Mouse (Mus musculus) heart, embryonic 14.5 days (tissue): ENCODE measurements around the gene Krtap14. TPM values are rescaled to one million over a fixed set of nuclear protein-coding genes. Genes with fewer than 3 reads are reported as not detected.

Source experiments
- ATAC-seq: fragments of 200-750 bp; cut with Nextera tagmentation; 2 replicates; pipeline ENCODE4 v1.8.0; 2017; ENCODE audit warnings: low read depth, moderate TSS enrichment; ENCODE audit not compliant: insufficient number of reproducible peaks, insufficient read depth, low FRiP score
- H3K27ac ChIP-seq, 2 experiments: fragments of 200-500 bp in 1 of 2; fragments of 300-500 bp in 1 of 2; sonication (generic) in 1 of 2; replicated peaks in 1 of 2; 2 replicates each; pipeline ENCODE4 v1.5.1; 2012 to 2014; ENCODE audit warnings: low read depth in 2 of 2, low read length in 2 of 2, control low read depth in 1 of 2, mild to moderate bottlenecking in 1 of 2, mixed read lengths in 1 of 2; ENCODE audit not compliant: control insufficient read depth in 1 of 2, insufficient read depth in 1 of 2
- H3K27me3 ChIP-seq: fragments of 300-500 bp; sonication (generic); 2 replicates; pipeline ENCODE4 v1.6.1; 2014; ENCODE audit warnings: mild to moderate bottlenecking, low read length, control low read depth; ENCODE audit not compliant: control insufficient read depth, insufficient read depth
- H3K36me3 ChIP-seq: fragments of 300-500 bp; sonication (generic); 2 replicates; pipeline ENCODE4 v1.6.1; 2014; ENCODE audit warnings: mild to moderate bottlenecking, control low read depth, low read length, mixed read lengths; ENCODE audit not compliant: control insufficient read depth, insufficient read depth
- H3K4me1 ChIP-seq, 2 experiments: fragments of 200-500 bp in 1 of 2; fragments of 300-500 bp in 1 of 2; sonication (generic) in 1 of 2; 2 replicates each; pipeline ENCODE4 v1.6.1; 2012 to 2014; ENCODE audit warnings: low read length in 2 of 2, control low read depth in 1 of 2, mixed read lengths in 1 of 2; ENCODE audit not compliant: control insufficient read depth in 2 of 2, insufficient read depth in 2 of 2
- H3K4me2 ChIP-seq: fragments of 300-500 bp; sonication (generic); 2 replicates; pipeline ENCODE4 v1.6.1; 2014; ENCODE audit warnings: mild to moderate bottlenecking, low read length
- H3K4me3 ChIP-seq, 2 experiments: fragments of 200-500 bp in 1 of 2; fragments of 300-500 bp in 1 of 2; sonication (generic) in 1 of 2; 2 replicates each; pipeline ENCODE4 v1.5.1; 2012 to 2014; ENCODE audit warnings: low read length in 2 of 2, mild to moderate bottlenecking in 2 of 2, control low read depth in 1 of 2, low read depth in 1 of 2, moderate library complexity in 1 of 2; ENCODE audit not compliant: control insufficient read depth in 1 of 2, insufficient read depth in 1 of 2
- H3K9ac ChIP-seq: fragments of 300-500 bp; sonication (generic); 2 replicates; pipeline ENCODE4 v1.6.1; 2014; ENCODE audit warnings: mild to moderate bottlenecking, low read length
- H3K9me3 ChIP-seq: fragments of 300-500 bp; sonication (generic); 2 replicates; pipeline ENCODE4 v1.6.1; 2016; ENCODE audit warnings: low read length, control low read depth; ENCODE audit not compliant: control insufficient read depth
- WGBS: fragments of 180-500 bp; shearing (Covaris S2); extraction: QIAGEN DNeasy Blood & Tissue Kit; methylation state at CpG from one replicate; pipeline ENCODE4 v1.1.7; 2014; 5-methylcytosine and 5-hydroxymethylcytosine counted together
- polyA plus RNA-seq: library from polyadenylated mRNA; unstranded; fragments of >200 nt; fragmentation: Nextera tagmentation; extraction: Ambion mirVana; gene quantifications from 2 replicates; pipeline ENCODE4 v1.2.1, GENCODE M21; 2014

Gene Krtap14
- not detected in 2 replicates for polyA plus RNA-seq

DNA sequence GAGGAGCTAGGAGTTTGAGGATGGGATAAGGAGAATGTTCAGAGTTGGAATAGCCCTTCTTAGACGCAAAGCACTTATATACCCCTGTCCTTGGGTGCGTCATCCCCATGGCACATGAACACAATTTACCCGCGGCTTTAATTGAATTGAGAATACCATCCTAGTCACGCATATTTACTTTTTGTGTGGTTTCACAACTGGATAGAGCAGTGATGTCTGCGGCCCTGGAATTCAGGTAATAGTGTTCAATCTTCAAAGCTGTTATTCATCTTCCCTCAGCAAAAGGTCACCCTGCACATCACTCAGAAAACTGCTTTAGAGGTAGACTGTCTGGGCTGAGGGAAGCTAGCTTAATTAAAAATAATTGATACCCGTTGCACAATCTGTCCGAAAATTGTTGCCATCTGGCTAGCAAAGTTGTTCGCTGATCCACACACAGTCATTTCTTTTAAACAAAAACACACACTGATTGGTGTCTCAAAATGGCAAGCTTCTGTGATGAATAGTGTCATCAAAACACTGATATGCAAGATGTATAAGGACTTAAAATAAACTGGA is at the start of gene Krtap14:
TSS of gene Krtap14 (minus strand) at position 51 of the 558 bp plus-strand sequence.
- Histone ChIP-seq H3K27ac (no peak within 1 kb of the TSS), H3K9me3 (no peaks in the 10 kb centered on the region), H3K36me3 (no peaks in the 10 kb centered on the region), H3K4me1 (no peaks in the 10 kb centered on the region), H3K4me2 (no peak within 1 kb of the TSS), H3K9ac (no peak within 1 kb of the TSS), H3K27me3 (no peaks in the 10 kb centered on the region), H3K4me3 (no peak within 1 kb of the TSS)
- ATAC-seq: no peak
- WGBS: 79% methylated on average over 9 of the region's 9 CpGs

- no peaks in the 10 kb centered on the region for H3K36me3 ChIP-seq
- ATAC-seq: no peak
- no peaks in the 10 kb centered on the region for H3K27me3 ChIP-seq
- H3K4me1 ChIP-seq: no peaks in the 10 kb centered on the region
- WGBS: 92% methylated on average over 3 of the region's 3 CpGs
- H3K9ac ChIP-seq: no peak within 1 kb of the TSS
- no peaks in the 10 kb centered on the region for H3K9me3 ChIP-seq
- H3K4me3 ChIP-seq: no peak within 1 kb of the TSS
- H3K27ac ChIP-seq: no peak within 1 kb of the TSS
- no peak within 1 kb of the TSS for H3K4me2 ChIP-seq
Measured at GRCm38 (mm10) chr16:88874169-88874568, 48.2 kb upstream of the Krtap14 start, which contains the start of gene Krtap19-2. Gene Krtap19-2, minus strand, starts transcription at chr16:88874269.

DNA sequence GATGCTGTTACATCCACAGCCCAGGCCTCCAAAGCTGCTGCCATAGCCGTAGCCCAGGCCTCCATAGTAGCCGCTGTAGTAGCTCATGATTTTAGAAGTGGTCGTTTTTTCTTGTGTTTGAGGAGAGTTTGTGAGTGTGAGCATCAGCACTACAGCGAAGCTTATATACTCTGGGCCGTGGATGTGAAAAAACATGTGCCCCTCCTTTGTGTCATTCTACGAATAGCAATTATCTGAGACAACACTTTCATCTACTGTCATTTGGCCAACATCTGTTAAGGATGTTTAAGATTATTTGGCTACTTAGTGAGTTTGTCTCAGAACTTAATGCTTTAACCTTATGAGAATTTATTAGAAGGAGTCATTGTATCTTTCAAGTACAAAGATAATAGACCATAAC is 43.4 kb upstream of the Krtap14 start, which contains the start of gene Krtap19-1:
TSS of gene Krtap19-1 (minus strand) at position 101 of the 400 bp plus-strand sequence.
- WGBS: 82% methylated on average over 6 of the region's 6 CpGs
- no peak for ATAC-seq

GRCm38 (mm10) chr16:88864887-88865407 is 39.0 kb upstream of the Krtap14 start:
- H3K27ac ChIP-seq: no peak overlapping the region
- H3K4me3 ChIP-seq: no peak overlapping the region
- H3K9me3 ChIP-seq: no peaks in the 10 kb centered on the region
- no peaks in the 10 kb centered on the region for H3K4me1 ChIP-seq
- no peak overlapping the region for H3K9ac ChIP-seq
- no peaks in the 10 kb centered on the region for H3K27me3 ChIP-seq
- no peaks in the 10 kb centered on the region for H3K36me3 ChIP-seq
- H3K4me2 ChIP-seq: no peak overlapping the region
- no peak for ATAC-seq
- WGBS: 77% methylated on average over 4 of the region's 4 CpGs

More for the DNA sequence above, 43.4 kb upstream of the Krtap14 start, which contains the start of gene Krtap19-1:
- H3K4me3 ChIP-seq: no peak within 1 kb of the TSS
- H3K9me3 ChIP-seq: no peaks in the 10 kb centered on the region
- H3K27me3 ChIP-seq: no peaks in the 10 kb centered on the region
- H3K4me1 ChIP-seq: no peaks in the 10 kb centered on the region
- H3K36me3 ChIP-seq: no peaks in the 10 kb centered on the region
- no peak within 1 kb of the TSS for H3K27ac ChIP-seq
- H3K9ac ChIP-seq: no peak within 1 kb of the TSS
- no peak within 1 kb of the TSS for H3K4me2 ChIP-seq

GRCm38 (mm10) chr16:88851450-88851849 is 25.5 kb upstream of the Krtap14 start:
- H3K27me3 ChIP-seq: no peaks in the 10 kb centered on the region
- H3K36me3 ChIP-seq: no peaks in the 10 kb centered on the region
- H3K4me1 ChIP-seq: no peaks in the 10 kb centered on the region
- H3K4me3 ChIP-seq: no peak overlapping the region
- no peak overlapping the region for H3K4me2 ChIP-seq
- H3K27ac ChIP-seq: no peak overlapping the region
- 9% methylated on average over 5 of the region's 5 CpGs for WGBS
- no peak for ATAC-seq
- H3K9ac ChIP-seq: no peak overlapping the region
- H3K9me3 ChIP-seq: no peaks in the 10 kb centered on the region

DNA sequence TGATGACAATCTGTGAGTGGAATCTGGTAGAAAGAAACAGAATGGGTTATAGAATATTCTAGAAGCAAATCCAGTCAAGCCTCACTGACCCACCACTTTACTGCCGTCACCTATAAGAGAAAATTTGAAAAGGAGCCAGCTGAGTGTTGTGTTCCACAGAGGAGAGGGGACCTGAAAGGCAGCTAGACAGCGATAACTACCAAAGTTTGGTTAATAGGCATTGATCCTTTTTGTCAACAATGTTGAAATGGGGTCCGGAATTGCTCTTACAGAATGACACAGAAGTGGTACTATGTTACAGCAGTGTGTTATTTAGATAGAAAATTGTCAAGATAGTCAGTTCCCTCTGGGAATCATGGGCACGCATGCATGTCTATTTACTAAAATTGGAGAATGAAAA is 22.6 kb upstream of the Krtap14 start:
- Histone ChIP-seq H3K4me1 (no peaks in the 10 kb centered on the region), H3K4me2 (no peak overlapping the region), H3K27me3 (no peaks in the 10 kb centered on the region), H3K36me3 (no peaks in the 10 kb centered on the region), H3K9me3 (no peaks in the 10 kb centered on the region), H3K9ac (no peak overlapping the region), H3K27ac (no peak overlapping the region), H3K4me3 (no peak overlapping the region)
- ATAC-seq: no peak
- 77% methylated on average over 4 of the region's 4 CpGs for WGBS

DNA sequence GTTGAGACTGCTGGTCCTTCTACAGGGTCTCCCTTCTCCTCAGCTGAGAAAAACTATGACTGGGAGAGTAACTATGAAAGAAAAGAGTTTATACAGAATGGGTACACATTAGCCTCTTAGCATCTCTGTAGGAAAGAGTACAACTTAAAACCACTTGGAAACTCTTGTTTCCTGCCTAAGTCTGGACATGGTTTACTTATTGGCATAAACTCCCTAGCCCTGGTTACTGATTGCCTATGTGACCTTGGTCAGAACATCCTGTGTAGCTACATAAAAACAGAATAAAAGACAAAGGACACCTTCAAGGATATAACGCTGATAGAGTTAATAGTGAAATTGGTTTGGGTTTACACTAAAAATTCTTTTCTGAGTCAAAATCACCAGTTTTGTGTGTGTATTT is 21.4 kb upstream of the Krtap14 start:
- Histone ChIP-seq H3K4me1 (no peaks in the 10 kb centered on the region), H3K9ac (no peak overlapping the region), H3K27me3 (no peaks in the 10 kb centered on the region), H3K36me3 (no peaks in the 10 kb centered on the region), H3K4me3 (no peak overlapping the region), H3K9me3 (no peaks in the 10 kb centered on the region), H3K4me2 (no peak overlapping the region), H3K27ac (no peak overlapping the region)
- 92% methylated on average over 1 of the region's 1 CpGs for WGBS
- no peak for ATAC-seq

DNA sequence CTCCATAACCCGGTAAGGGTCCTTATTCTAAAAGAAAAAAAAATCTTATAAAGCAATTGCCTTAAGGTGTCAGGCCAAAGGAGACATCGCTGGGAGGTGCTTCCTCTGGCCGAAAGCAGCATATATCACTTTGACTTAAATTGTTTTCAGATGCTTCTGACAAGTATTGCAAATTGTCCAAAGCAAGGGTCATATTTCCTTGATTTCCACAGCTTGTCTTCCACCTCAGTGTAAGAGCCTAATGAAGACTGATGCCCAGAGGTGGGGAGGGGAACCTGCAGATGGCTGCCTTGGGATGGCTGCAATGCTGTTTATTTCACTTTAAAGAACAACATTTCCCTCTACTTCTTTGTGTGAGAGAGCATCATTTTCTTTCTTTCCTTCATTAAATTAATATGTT is 1.0 kb upstream of the Krtap14 start:
- no peak overlapping the region for H3K9ac ChIP-seq
- H3K4me1 ChIP-seq: no peaks in the 10 kb centered on the region
- H3K27me3 ChIP-seq: no peaks in the 10 kb centered on the region
- H3K4me3 ChIP-seq: no peak overlapping the region
- no peaks in the 10 kb centered on the region for H3K9me3 ChIP-seq
- ATAC-seq: no peak
- H3K36me3 ChIP-seq: no peaks in the 10 kb centered on the region
- no peak overlapping the region for H3K4me2 ChIP-seq
- 78% methylated on average over 3 of the region's 3 CpGs for WGBS
- H3K27ac ChIP-seq: no peak overlapping the region
